10 mouse cellular contexts compared by ENCODE assay signal in the genomic region with DNA sequence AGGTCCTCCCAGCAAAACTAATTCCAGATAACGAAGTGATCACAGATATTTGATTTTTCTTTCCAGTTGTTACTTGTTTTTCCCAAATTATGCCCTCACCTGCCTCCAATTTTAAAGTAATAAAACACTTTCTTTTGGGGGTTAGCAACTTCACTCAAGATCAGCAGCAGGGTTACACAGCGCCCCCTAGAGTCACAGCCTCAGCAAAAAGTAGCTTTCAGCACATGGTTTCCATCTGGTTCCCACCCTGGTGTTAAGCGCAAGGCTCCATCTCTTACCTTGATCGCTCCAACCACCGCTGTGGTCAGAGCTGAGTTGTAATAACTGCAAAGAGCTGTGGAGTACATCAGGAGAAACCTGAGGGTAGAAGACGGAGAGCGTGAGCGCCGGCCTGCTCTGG. TPM values are rescaled to one million over a fixed set of nuclear protein-coding genes. Genes with fewer than 3 reads are reported as not detected.
DNase-seq lines count a peak whose midpoint lies in the region; ATAC-seq and TF ChIP-seq lines count a peak whose summit lies in the region.
"Had no signal": no experiment of that assay in that cellular context is flagged by ENCODE, and none has a peak within 500 bp of the region (broad histone marks: within the 10 kb centered on the region; RNA-seq: fewer than 3 reads in every experiment).

No protein-coding gene starts in this region.

- in situ Hi-C loops in ES-E14 (cut with MboI; ENCODE audit: low sequenced_read_pairs in 2 of 2, unreplicated experiment in 2 of 2): no loop called here

- no peaks in the 10 kb centered on the region for H3K4me1 ChIP-seq in kidney, embryonic 16.5 days (ENCODE audit: insufficient read depth, low read length)
- no peaks in the 10 kb centered on the region for H3K4me1 ChIP-seq in ES-E14 (ENCODE audit: control insufficient read depth in 2 of 2, insufficient read depth in 2 of 2, low read length in 2 of 2, poor library complexity in 1 of 2)
- H3K4me1 ChIP-seq: lung, embryonic 15.5 days had no signal

- H3K9me3 ChIP-seq in kidney, embryonic 16.5 days (ENCODE audit: low read length): no peaks in the 10 kb centered on the region
- H3K9me3 ChIP-seq in ES-E14 (ENCODE audit: control insufficient read depth, insufficient read depth, low read depth, low read length): no peaks in the 10 kb centered on the region
- H3K9me3 ChIP-seq: lung, embryonic 15.5 days had no signal

- DNase-seq in CD4-positive, CD25-positive, alpha-beta regulatory T cell, adult 2 months (ENCODE audit: low read depth, low spot score): peak; percentile 70
- DNase-seq in kidney, postnatal 10 days: peak; percentile 64
- DNase-seq in ES-E14 (ENCODE audit: low read depth, low spot score): peak; percentile 66
- DNase-seq in induced T-regulatory cell, adult 2 months (ENCODE audit: low read depth): peak; percentile 64
- peak; percentile 50 for DNase-seq in thymus, postnatal 14 days

- no peaks in the 10 kb centered on the region for H3K27me3 ChIP-seq in kidney, embryonic 16.5 days (ENCODE audit: insufficient read depth, low read length)
- H3K27me3 ChIP-seq: lung, embryonic 15.5 days had no signal

- no peak for ATAC-seq in CD4-positive, CD25-positive, alpha-beta regulatory T cell, adult 4 months
- no peak for ATAC-seq in kidney, embryonic 16.5 days (ENCODE audit: low FRiP score, low TSS enrichment)
- ATAC-seq in erythroblast, adult 5-6 weeks (replicated peaks; ENCODE audit: low FRiP score, poor library complexity, severe bottlenecking): no peak

- no peak overlapping the region for H3K4me3 ChIP-seq in kidney, embryonic 16.5 days (ENCODE audit: low read length)
- H3K4me3 ChIP-seq in ES-E14 (ENCODE audit: insufficient read depth in 1 of 2, low read depth in 1 of 2, low read length in 2 of 2, poor library complexity in 1 of 2, severe bottlenecking in 1 of 2): no peak overlapping the region
- H3K4me3 ChIP-seq: lung, embryonic 15.5 days had no signal

- H3K36me3 ChIP-seq in kidney, embryonic 16.5 days (ENCODE audit: insufficient read depth, low read length): no peaks in the 10 kb centered on the region
- H3K36me3 ChIP-seq in ES-E14 (ENCODE audit: control insufficient read depth, insufficient read depth, low read length, poor library complexity, severe bottlenecking): no peaks in the 10 kb centered on the region
- H3K36me3 ChIP-seq: lung, embryonic 15.5 days had no signal

- no peak overlapping the region for H3K27ac ChIP-seq in kidney, embryonic 16.5 days (ENCODE audit: low read length)
- H3K27ac ChIP-seq in ES-E14 (ENCODE audit: insufficient read depth, low read depth, low read length, poor library complexity, severe bottlenecking): no peak overlapping the region
- H3K27ac ChIP-seq: lung, embryonic 15.5 days had no signal

- WGBS in kidney, embryonic 16.5 days: 76% methylated on average over 9 of the region's 9 CpGs

- no peak overlapping the region for H3K9ac ChIP-seq in kidney, embryonic 16.5 days (replicated peaks; ENCODE audit: low read length)
- no peak overlapping the region for H3K9ac ChIP-seq in ES-E14 (ENCODE audit: insufficient read depth, low read depth, low read length, poor library complexity, severe bottlenecking)
- H3K9ac ChIP-seq: lung, embryonic 15.5 days had no signal

- H3K4me2 ChIP-seq in kidney, embryonic 16.5 days (replicated peaks; ENCODE audit: low read depth, low read length): no peak overlapping the region
- H3K4me2 ChIP-seq: lung, embryonic 15.5 days had no signal

TF ChIP-seq in ES-E14, 5 proteins besides CTCF, POLR2A, EP300 and RAD21:
- TF ChIP-seq CHD2 (IDR thresholded peaks at IDR 0.05; ENCODE audit: low read depth, low read length) (no peak), ZC3H11A (IDR thresholded peaks at IDR 0.05; ENCODE audit: borderline replicate concordance, low read depth, low read length) (no peak), HCFC1 (IDR thresholded peaks at IDR 0.05; ENCODE audit: borderline replicate concordance, insufficient read depth, low read length) (no peak), ZNF384 (IDR thresholded peaks at IDR 0.05; ENCODE audit: low read depth, low read length) (no peak), MAFK (IDR thresholded peaks at IDR 0.05; ENCODE audit: insufficient read depth, low read depth, low read length) (no peak)

RNA-seq across cellular contexts. Expression of gene Hsd17b3, which starts 10.0 kb away (rescaled TPM):
- not detected for polyA plus RNA-seq in CD4-positive, CD25-positive, alpha-beta regulatory T cell, adult 4 months (2017; shearing (Covaris generic))
- polyA plus RNA-seq in kidney, embryonic 16.5 days (2015; fragmentation: Nextera tagmentation; extraction: Ambion mirVana): not detected in 2 replicates
- 0.36 TPM in 1 of 2 replicates, not detected in the other for total RNA-seq in ES-E14 (2012; rRNA removed)
- total RNA-seq in erythroblast, adult 5-6 weeks (2015; ENCODE audit: low replicate concordance): not detected in 2 replicates
- total RNA-seq in erythroblast, adult 5-6 weeks (2017; ENCODE audit: low replicate concordance): not detected in 2 replicates
- polyA plus RNA-seq: lung, embryonic 15.5 days; stomach, embryonic 14.5 days had no signal

RNA-seq across cellular contexts. Expression of gene Slc35d2, which starts 30.2 kb away (rescaled TPM):
- polyA plus RNA-seq in CD4-positive, CD25-positive, alpha-beta regulatory T cell, adult 4 months (2017; shearing (Covaris generic)): 10 to 100 TPM; 48.4 to 49.7 TPM
- polyA plus RNA-seq in kidney, embryonic 16.5 days (2015; fragmentation: Nextera tagmentation; extraction: Ambion mirVana): 5.6 and 5.8 TPM in 2 replicates
- 7.1 and 9.4 TPM in 2 replicates for total RNA-seq in ES-E14 (2012; rRNA removed)
- total RNA-seq in erythroblast, adult 5-6 weeks (2015; ENCODE audit: low replicate concordance): 5.0 and 5.2 TPM in 2 replicates
- 1.7 and 4.0 TPM in 2 replicates for total RNA-seq in erythroblast, adult 5-6 weeks (2017; ENCODE audit: low replicate concordance)

RNA-seq across cellular contexts. Expression of gene Zfp367, which starts 54.0 kb away (rescaled TPM):
- 1 to 10 TPM; 7.8 to 8.7 TPM for polyA plus RNA-seq in CD4-positive, CD25-positive, alpha-beta regulatory T cell, adult 4 months (2017; shearing (Covaris generic))
- polyA plus RNA-seq in kidney, embryonic 16.5 days (2015; fragmentation: Nextera tagmentation; extraction: Ambion mirVana): 16.2 and 17.4 TPM in 2 replicates
- total RNA-seq in ES-E14 (2012; rRNA removed): 18.0 and 24.8 TPM in 2 replicates
- total RNA-seq in erythroblast, adult 5-6 weeks (2015; ENCODE audit: low replicate concordance): 25.0 and 29.7 TPM in 2 replicates
- 29.6 and 43.4 TPM in 2 replicates for total RNA-seq in erythroblast, adult 5-6 weeks (2017; ENCODE audit: low replicate concordance)
